Mouse (Mus musculus): ENCODE measurements around the gene Mkrn2. TPM values are rescaled to one million over a fixed set of nuclear protein-coding genes. Genes with fewer than 3 reads are reported as not detected.

The Mkrn2 gene
- polyA plus RNA-seq, 1 experiment from 2014 or later: 26.9 TPM

- no peak overlapping the region for H3K27ac ChIP-seq
- 76% methylated on average over 3 of the region's 3 CpGs for WGBS
- H3K4me1 ChIP-seq: no peaks in the 10 kb centered on the region
- no peaks in the 10 kb centered on the region for H3K9me3 ChIP-seq
- no peaks in the 10 kb centered on the region for H3K27me3 ChIP-seq
- H3K36me3 ChIP-seq: peaks cover 13% of the 10 kb centered on the region
- H3K9ac ChIP-seq: no peak overlapping the region
- H3K4me2 ChIP-seq (replicated peaks): no peak overlapping the region
- ATAC-seq (ENCODE audit: low FRiP score, low read depth): no peak
- no peak overlapping the region for H3K4me3 ChIP-seq
Measured at GRCm38 (mm10) chr6:115584176-115584575, 17.5 kb upstream of the Mkrn2 start.

- H3K27ac ChIP-seq: no peak overlapping the region
- no peak overlapping the region for H3K9ac ChIP-seq
- peaks cover 4% of the 10 kb centered on the region; the same call in 1 of the 2 replicates for H3K36me3 ChIP-seq
- 83% methylated on average over 10 of the region's 10 CpGs for WGBS
- H3K27me3 ChIP-seq: no peaks in the 10 kb centered on the region
- no peaks in the 10 kb centered on the region for H3K9me3 ChIP-seq
- ATAC-seq (ENCODE audit: low FRiP score, low read depth): no peak
- H3K4me3 ChIP-seq: no peak overlapping the region
- no peak overlapping the region for H3K4me2 ChIP-seq (replicated peaks)
- H3K4me1 ChIP-seq: no peaks in the 10 kb centered on the region
Measured at GRCm38 (mm10) chr6:115586321-115586720, 15.4 kb upstream of the Mkrn2 start.

- no peak overlapping the region for H3K4me3 ChIP-seq
- no peaks in the 10 kb centered on the region for H3K9me3 ChIP-seq
- WGBS: 84% methylated on average over 19 of the region's 19 CpGs
- no peak overlapping the region for H3K27ac ChIP-seq
- H3K27me3 ChIP-seq: no peaks in the 10 kb centered on the region
- no peaks in the 10 kb centered on the region for H3K4me1 ChIP-seq
- no peak for ATAC-seq (ENCODE audit: low FRiP score, low read depth)
- no peaks in the 10 kb centered on the region for H3K36me3 ChIP-seq
- no peak overlapping the region for H3K4me2 ChIP-seq (replicated peaks)
- no peak overlapping the region for H3K9ac ChIP-seq
Measured at GRCm38 (mm10) chr6:115591692-115592359, 9.9 kb upstream of the Mkrn2 start.

- H3K4me1 ChIP-seq: no peaks in the 10 kb centered on the region
- no peaks in the 10 kb centered on the region for H3K36me3 ChIP-seq
- H3K27me3 ChIP-seq: no peaks in the 10 kb centered on the region
- no peak within 1 kb of the TSS for H3K27ac ChIP-seq
- no peak within 1 kb of the TSS for H3K4me2 ChIP-seq (replicated peaks)
- WGBS: 48% methylated on average over 5 of the region's 5 CpGs
- no peak for ATAC-seq (ENCODE audit: low FRiP score, low read depth)
- H3K9me3 ChIP-seq: no peaks in the 10 kb centered on the region
- H3K9ac ChIP-seq: no peak within 1 kb of the TSS
- no peak within 1 kb of the TSS for H3K4me3 ChIP-seq
Measured at GRCm38 (mm10) chr6:115592458-115592857, 9.2 kb upstream of the Mkrn2 start, which contains the start of gene Mkrn2os. Gene Mkrn2os, minus strand, starts transcription at chr6:115592576.

- Histone ChIP-seq H3K4me3 (no peak overlapping the region), H3K27ac (no peak overlapping the region), H3K9me3 (no peaks in the 10 kb centered on the region), H3K36me3 (no peaks in the 10 kb centered on the region), H3K4me1 (no peaks in the 10 kb centered on the region), H3K27me3 (no peaks in the 10 kb centered on the region), H3K9ac (no peak overlapping the region), H3K4me2 (replicated peaks) (no peak overlapping the region)
- 89% methylated on average over 4 of the region's 4 CpGs for WGBS
- no peak for ATAC-seq (ENCODE audit: low FRiP score, low read depth)
Measured at GRCm38 (mm10) chr6:115593252-115593651, 8.4 kb upstream of the Mkrn2 start.

- Histone ChIP-seq H3K36me3 (no peaks in the 10 kb centered on the region), H3K4me1 (no peaks in the 10 kb centered on the region), H3K27me3 (no peaks in the 10 kb centered on the region), H3K4me3 (no peak overlapping the region), H3K27ac (no peak overlapping the region), H3K9ac (no peak overlapping the region), H3K4me2 (replicated peaks) (no peak overlapping the region), H3K9me3 (no peaks in the 10 kb centered on the region)
- 84% methylated on average over 3 of the region's 3 CpGs for WGBS
- ATAC-seq (ENCODE audit: low FRiP score, low read depth): no peak
Measured at GRCm38 (mm10) chr6:115594463-115594862, 7.2 kb upstream of the Mkrn2 start.

GRCm38 (mm10) chr6:115595667-115596066, 6.0 kb upstream of the Mkrn2 start:
- Histone ChIP-seq H3K27me3 (no peaks in the 10 kb centered on the region), H3K4me1 (no peaks in the 10 kb centered on the region), H3K4me3 (no peak overlapping the region), H3K4me2 (replicated peaks) (no peak overlapping the region), H3K9ac (no peak overlapping the region), H3K27ac (no peak overlapping the region), H3K36me3 (no peaks in the 10 kb centered on the region), H3K9me3 (no peaks in the 10 kb centered on the region)
- ATAC-seq (ENCODE audit: low FRiP score, low read depth): no peak
- WGBS: 59% methylated on average over 3 of the region's 3 CpGs

- peaks cover 12% of the 10 kb centered on the region for H3K4me1 ChIP-seq
- no peak overlapping the region for H3K9ac ChIP-seq
- no peaks in the 10 kb centered on the region for H3K27me3 ChIP-seq
- WGBS: 63% methylated on average over 4 of the region's 4 CpGs
- no peaks in the 10 kb centered on the region for H3K9me3 ChIP-seq
- no peak overlapping the region for H3K27ac ChIP-seq
- H3K4me3 ChIP-seq: peak overlapping the region; percentile 78
- H3K4me2 ChIP-seq (replicated peaks): peak overlapping the region; percentile 76
- peaks cover 8% of the 10 kb centered on the region for H3K36me3 ChIP-seq
- ATAC-seq (ENCODE audit: low FRiP score, low read depth): peak; percentile 5; the same call in 1 of the 2 replicates
Measured at GRCm38 (mm10) chr6:115601322-115601714, 384 bp upstream of the Mkrn2 start.

GRCm38 (mm10) chr6:115606461-115606860, 4.8 kb downstream of the Mkrn2 start:
- Histone ChIP-seq H3K9ac (no peak overlapping the region; the same call in 1 of the 2 replicates), H3K27ac (no peak overlapping the region), H3K27me3 (no peaks in the 10 kb centered on the region), H3K4me2 (replicated peaks) (no peak overlapping the region), H3K4me3 (no peak overlapping the region), H3K4me1 (peaks cover 12% of the 10 kb centered on the region), H3K9me3 (no peaks in the 10 kb centered on the region), H3K36me3 (peaks cover 32% of the 10 kb centered on the region)
- ATAC-seq (ENCODE audit: low FRiP score, low read depth): no peak
- 91% methylated on average over 1 of the region's 1 CpGs for WGBS

GRCm38 (mm10) chr6:115607429-115607828, 5.7 kb downstream of the Mkrn2 start:
- H3K27ac ChIP-seq: no peak overlapping the region
- 74% methylated on average over 4 of the region's 4 CpGs for WGBS

GRCm38 (mm10) chr6:115609121-115609520, 7.4 kb downstream of the Mkrn2 start:
- H3K4me3 ChIP-seq: no peak overlapping the region
- peaks cover 57% of the 10 kb centered on the region for H3K36me3 ChIP-seq

More at GRCm38 (mm10) chr6:115607429-115607828, 5.7 kb downstream of the Mkrn2 start:
- Histone ChIP-seq H3K4me3 (no peak overlapping the region), H3K4me1 (peaks cover 10% of the 10 kb centered on the region), H3K4me2 (replicated peaks) (no peak overlapping the region), H3K9me3 (no peaks in the 10 kb centered on the region), H3K9ac (no peak overlapping the region), H3K36me3 (peaks cover 41% of the 10 kb centered on the region), H3K27me3 (no peaks in the 10 kb centered on the region)
- no peak for ATAC-seq (ENCODE audit: low FRiP score, low read depth)

GRCm38 (mm10) chr6:115610301-115610700, 8.6 kb downstream of the Mkrn2 start:
- Histone ChIP-seq H3K4me2 (replicated peaks) (no peak overlapping the region), H3K27me3 (no peaks in the 10 kb centered on the region), H3K4me3 (no peak overlapping the region), H3K27ac (no peak overlapping the region), H3K36me3 (peaks cover 64% of the 10 kb centered on the region), H3K9ac (no peak overlapping the region), H3K9me3 (no peaks in the 10 kb centered on the region), H3K4me1 (no peaks in the 10 kb centered on the region)
- ATAC-seq (ENCODE audit: low FRiP score, low read depth): no peak
- WGBS: 92% methylated on average over 5 of the region's 5 CpGs

More at GRCm38 (mm10) chr6:115609121-115609520, 7.4 kb downstream of the Mkrn2 start:
- ATAC-seq (ENCODE audit: low FRiP score, low read depth): no peak
- H3K27ac ChIP-seq: no peak overlapping the region
- no peaks in the 10 kb centered on the region for H3K9me3 ChIP-seq
- H3K4me1 ChIP-seq: no peaks in the 10 kb centered on the region
- H3K27me3 ChIP-seq: no peaks in the 10 kb centered on the region
- no peak overlapping the region for H3K9ac ChIP-seq
- no peak overlapping the region for H3K4me2 ChIP-seq (replicated peaks)
- WGBS: 74% methylated on average over 3 of the region's 3 CpGs

GRCm38 (mm10) chr6:115613793-115614192, 12.1 kb downstream of the Mkrn2 start:
- Histone ChIP-seq H3K9ac (no peak overlapping the region), H3K4me3 (no peak overlapping the region), H3K4me1 (no peaks in the 10 kb centered on the region), H3K27me3 (no peaks in the 10 kb centered on the region), H3K9me3 (no peaks in the 10 kb centered on the region), H3K4me2 (replicated peaks) (no peak overlapping the region), H3K36me3 (peaks cover 92% of the 10 kb centered on the region), H3K27ac (no peak overlapping the region)
- ATAC-seq (ENCODE audit: low FRiP score, low read depth): no peak
